Mouse (Mus musculus): Measurements from ENCODE around the gene Dnajb3. TPM values are rescaled to one million over a fixed set of nuclear protein-coding genes. Genes with fewer than 3 reads are reported as not detected.

Gene Dnajb3
- polyA plus RNA-seq (2012; rRNA removed) = 2.9 and 4.5 TPM in 2 replicates

DNA sequence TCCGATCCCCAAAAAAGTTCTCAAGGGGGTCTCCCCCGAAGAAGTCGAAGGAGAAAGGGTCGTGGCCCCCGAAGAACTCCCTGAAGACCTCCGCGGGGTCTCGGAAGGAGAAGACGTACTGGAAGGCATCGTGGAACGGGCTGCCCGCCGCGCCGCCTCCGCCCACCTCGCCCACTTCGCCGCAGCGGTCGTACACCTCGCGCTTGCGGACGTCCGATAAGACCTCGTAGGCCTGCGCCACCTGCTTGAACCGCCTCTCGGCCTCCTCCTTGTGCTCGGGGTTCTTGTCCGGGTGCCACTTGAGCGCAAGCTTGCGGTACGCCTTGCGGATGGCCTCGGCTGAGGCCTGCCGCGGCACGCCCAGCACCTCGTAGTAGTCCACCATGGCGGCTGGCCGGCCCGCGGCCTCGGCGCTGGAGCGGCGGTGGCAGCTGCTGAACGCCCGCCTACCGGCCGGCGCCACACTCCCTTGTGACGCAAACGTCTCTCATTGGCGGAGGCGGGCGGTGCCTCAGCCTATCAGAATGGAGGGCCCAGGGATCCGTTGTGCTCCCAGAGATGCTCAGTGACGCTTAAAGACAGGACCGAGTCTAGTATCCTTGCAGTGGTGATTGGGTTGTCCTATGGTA, at the start of gene Dnajb3:
Gene Dnajb3, minus strand, starts transcription at position 489 of the 629 bp plus-strand sequence.
- DNase-seq (ENCODE audit: low read depth, low spot score) = no peak
- 50% methylated on average over 62 of the region's 62 CpGs for WGBS

DNA sequence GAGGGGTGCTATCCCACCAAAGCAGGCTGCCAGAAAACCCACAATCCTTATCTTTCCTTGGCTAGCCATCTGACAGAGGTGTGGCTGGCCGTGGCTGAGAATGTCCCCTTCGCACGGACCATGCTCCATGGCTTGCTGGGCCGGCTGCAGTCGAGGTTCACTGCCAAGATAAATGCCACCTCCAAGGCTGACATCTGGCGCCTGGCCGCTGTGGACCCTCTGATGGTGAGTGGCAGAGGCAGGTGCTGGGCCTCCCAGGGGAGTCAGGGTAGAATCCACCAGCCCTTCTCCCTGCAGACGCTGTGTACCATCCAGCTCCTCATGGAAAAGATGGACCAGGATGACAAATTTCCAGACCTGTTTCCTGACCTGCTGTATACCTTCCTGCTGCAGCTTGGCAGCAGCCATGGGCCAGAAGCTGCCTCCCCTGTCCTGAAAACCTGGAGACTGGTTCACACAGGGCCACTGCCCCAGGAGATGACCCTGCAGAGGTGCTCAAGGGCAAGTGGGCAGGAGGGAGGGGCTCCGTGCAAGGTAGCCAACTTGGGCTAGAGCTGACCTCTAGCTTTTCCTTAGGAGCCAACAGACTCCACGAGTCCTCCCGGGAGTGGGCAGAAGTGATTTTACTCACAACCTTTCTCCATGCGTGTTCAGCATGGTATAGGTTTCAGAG, 49.3 kb upstream of the Dnajb3 start:
- 85% methylated on average over 12 of the region's 12 CpGs for WGBS
- DNase-seq (ENCODE audit: low read depth, low spot score) = no peak

- peak; percentile 47 for DNase-seq (ENCODE audit: low read depth, low spot score)
- WGBS = 66% methylated on average over 6 of the region's 6 CpGs
Measured at GRCm38 (mm10) chr1:88253540-88253939, 48.0 kb upstream of the Dnajb3 start.

- 64% methylated on average over 8 of the region's 8 CpGs for WGBS
Measured at GRCm38 (mm10) chr1:88253106-88253505, 47.5 kb upstream of the Dnajb3 start.

GRCm38 (mm10) chr1:88250023-88250422, 44.4 kb upstream of the Dnajb3 start:
- WGBS = 83% methylated on average over 5 of the region's 5 CpGs

More at GRCm38 (mm10) chr1:88253106-88253505, 47.5 kb upstream of the Dnajb3 start:
- no peak for DNase-seq (ENCODE audit: low read depth, low spot score)

DNA sequence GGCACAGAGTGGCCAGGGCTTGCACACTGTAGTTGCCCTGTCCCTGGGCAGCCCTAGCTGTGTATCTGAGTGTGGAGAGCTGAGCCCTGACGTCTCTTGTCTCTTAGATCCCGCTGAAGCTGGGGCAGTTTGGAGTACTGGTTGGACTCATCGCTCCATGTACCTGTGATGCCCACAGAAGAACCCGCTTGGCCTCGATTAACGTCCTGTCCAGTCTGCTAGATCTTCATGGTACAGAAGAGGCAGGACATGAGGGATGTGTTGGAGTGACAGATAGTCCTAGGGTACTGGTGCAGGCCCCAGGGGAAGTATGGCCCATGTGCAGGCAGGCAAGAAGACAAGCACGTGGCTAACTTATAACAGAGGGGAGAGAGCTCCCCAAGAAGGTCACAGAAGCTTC, 44.0 kb upstream of the Dnajb3 start:
- 80% methylated on average over 7 of the region's 7 CpGs for WGBS
- no peak for DNase-seq (ENCODE audit: low read depth, low spot score)

More at GRCm38 (mm10) chr1:88250023-88250422, 44.4 kb upstream of the Dnajb3 start:
- no peak for DNase-seq (ENCODE audit: low read depth, low spot score)

GRCm38 (mm10) chr1:88248658-88249057, 43.1 kb upstream of the Dnajb3 start:
- no peak for DNase-seq (ENCODE audit: low read depth, low spot score)
- 54% methylated on average over 4 of the region's 4 CpGs for WGBS

GRCm38 (mm10) chr1:88247660-88248059, 42.1 kb upstream of the Dnajb3 start:
- WGBS = 39% methylated on average over 2 of the region's 2 CpGs
- DNase-seq (ENCODE audit: low read depth, low spot score) = no peak

- WGBS = 44% methylated on average over 6 of the region's 6 CpGs
Measured at GRCm38 (mm10) chr1:88246386-88246785, 40.8 kb upstream of the Dnajb3 start.

GRCm38 (mm10) chr1:88245881-88246280, 40.3 kb upstream of the Dnajb3 start:
- no peak for DNase-seq (ENCODE audit: low read depth, low spot score)
- 76% methylated on average over 6 of the region's 6 CpGs for whole genome bisulfite sequencing

More at GRCm38 (mm10) chr1:88246386-88246785, 40.8 kb upstream of the Dnajb3 start:
- DNase-seq (ENCODE audit: low read depth, low spot score) = no peak

GRCm38 (mm10) chr1:88243861-88244260, 38.3 kb upstream of the Dnajb3 start:
- no peak for DNase-seq (ENCODE audit: low read depth, low spot score)
- WGBS = 67% methylated on average over 5 of the region's 5 CpGs

- 73% methylated on average over 4 of the region's 4 CpGs for WGBS
- DNase-seq (ENCODE audit: low read depth, low spot score) = no peak
Measured at GRCm38 (mm10) chr1:88240579-88240978, 35.0 kb upstream of the Dnajb3 start.

DNA sequence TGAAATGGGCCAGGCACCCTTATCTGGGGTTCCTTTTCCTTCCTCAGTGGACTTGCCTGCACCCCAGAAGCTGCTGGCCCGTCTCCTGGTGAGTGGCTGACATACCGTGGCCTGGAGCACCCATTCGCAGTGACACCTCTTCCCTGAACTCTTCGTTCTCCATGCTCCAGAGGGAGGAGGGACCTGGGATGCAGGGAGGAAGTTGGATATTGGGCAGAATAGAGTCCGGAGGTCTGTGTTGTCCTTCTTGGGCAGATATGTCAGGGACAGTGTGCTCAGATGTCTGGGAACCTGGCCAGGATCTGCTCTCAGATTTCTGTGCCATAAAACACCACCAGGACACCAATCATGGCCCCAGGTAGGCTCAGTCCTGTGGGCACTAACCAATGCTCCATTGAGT, 34.5 kb upstream of the Dnajb3 start:
- no peak for DNase-seq (ENCODE audit: low read depth, low spot score)

GRCm38 (mm10) chr1:88238771-88239170, 33.2 kb upstream of the Dnajb3 start:
- DNase-seq (ENCODE audit: low read depth, low spot score) = no peak
- WGBS = 77% methylated on average over 6 of the region's 6 CpGs

More for the DNA sequence above, 34.5 kb upstream of the Dnajb3 start:
- WGBS = 68% methylated on average over 5 of the region's 5 CpGs

- no peak for DNase-seq (ENCODE audit: low read depth, low spot score)
Measured at GRCm38 (mm10) chr1:88237311-88237710, 31.7 kb upstream of the Dnajb3 start.

GRCm38 (mm10) chr1:88235894-88236415, 30.4 kb upstream of the Dnajb3 start:
- no peak for DNase-seq (ENCODE audit: low read depth, low spot score)
- 58% methylated on average over 4 of the region's 4 CpGs for WGBS

More at GRCm38 (mm10) chr1:88237311-88237710, 31.7 kb upstream of the Dnajb3 start:
- WGBS = 61% methylated on average over 5 of the region's 5 CpGs

- WGBS = 67% methylated on average over 11 of the region's 11 CpGs
Measured at GRCm38 (mm10) chr1:88235046-88235893, 29.7 kb upstream of the Dnajb3 start.

GRCm38 (mm10) chr1:88234646-88235045, 29.1 kb upstream of the Dnajb3 start:
- DNase-seq (ENCODE audit: low read depth, low spot score) = no peak
- 37% methylated on average over 5 of the region's 5 CpGs for WGBS

More at GRCm38 (mm10) chr1:88235046-88235893, 29.7 kb upstream of the Dnajb3 start:
- DNase-seq (ENCODE audit: low read depth, low spot score) = no peak

DNA sequence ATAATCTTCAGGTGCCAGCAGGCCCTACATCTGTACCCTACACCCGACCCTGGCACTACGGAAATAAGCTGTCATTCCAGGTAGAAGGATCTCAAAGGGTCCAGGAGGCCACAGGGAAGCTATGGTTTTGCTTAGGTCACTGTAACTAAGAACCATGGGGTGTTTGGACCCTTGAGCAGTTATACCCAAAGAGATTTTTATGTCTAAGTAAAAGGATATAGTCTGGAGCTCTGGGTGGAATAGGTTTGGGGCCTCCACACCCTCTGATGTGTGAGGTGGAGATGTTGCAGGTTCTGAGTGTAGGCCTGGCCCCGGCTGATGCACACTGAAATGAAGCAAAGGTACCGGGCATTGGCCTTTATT, 28.6 kb upstream of the Dnajb3 start:
- DNase-seq (ENCODE audit: low read depth, low spot score) = no peak
- 68% methylated on average over 4 of the region's 4 CpGs for WGBS

Measured in large intestine, adult 2 months (tissue).